Mouse (Mus musculus): ENCODE measurements around the gene Fgf6.

The Fgf6 gene

DNA sequence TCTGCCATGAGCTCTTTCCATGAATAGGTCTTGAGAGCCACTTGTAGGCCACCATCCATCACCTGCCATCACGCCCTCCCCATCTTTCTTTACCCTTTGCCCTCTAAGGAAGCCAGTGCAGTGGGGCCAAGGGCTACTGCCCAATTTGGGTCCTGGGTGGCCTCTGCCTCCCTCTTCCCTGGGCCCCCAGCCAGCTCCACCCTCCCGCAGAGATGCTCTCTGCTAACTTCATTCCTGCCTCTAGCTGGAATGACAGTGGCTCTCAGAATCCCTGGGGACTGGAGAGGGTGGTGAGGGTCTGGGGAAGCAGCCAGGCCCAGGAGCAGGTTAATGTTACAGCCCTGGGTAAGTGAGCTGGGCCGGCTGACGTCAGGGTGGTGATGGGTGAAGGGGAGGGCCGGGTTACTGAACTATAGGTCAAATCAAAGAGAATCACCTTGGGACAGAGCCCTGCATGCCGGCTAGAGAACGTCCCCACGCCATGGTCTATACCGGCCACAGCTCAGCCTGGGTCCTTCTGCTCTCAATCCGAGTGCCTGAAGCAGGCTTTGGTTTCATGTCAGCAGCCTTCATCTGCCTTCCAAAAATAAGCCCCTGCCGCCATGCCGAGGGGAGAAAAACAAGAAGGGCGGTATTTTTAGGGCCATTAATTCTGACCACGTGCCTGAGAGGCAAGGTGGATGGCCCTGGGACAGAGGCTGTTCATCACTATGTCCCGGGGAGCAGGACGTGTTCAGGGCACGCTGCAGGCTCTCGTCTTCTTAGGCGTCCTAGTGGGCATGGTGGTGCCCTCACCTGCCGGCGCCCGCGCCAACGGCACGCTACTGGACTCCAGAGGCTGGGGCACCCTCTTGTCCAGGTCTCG, at the start of gene Fgf6:
Gene Fgf6, plus strand, starts transcription at position 681 of the 865 bp plus-strand sequence.
- no peak for DNase-seq (ENCODE audit: inconsistent ontology term)

DNA sequence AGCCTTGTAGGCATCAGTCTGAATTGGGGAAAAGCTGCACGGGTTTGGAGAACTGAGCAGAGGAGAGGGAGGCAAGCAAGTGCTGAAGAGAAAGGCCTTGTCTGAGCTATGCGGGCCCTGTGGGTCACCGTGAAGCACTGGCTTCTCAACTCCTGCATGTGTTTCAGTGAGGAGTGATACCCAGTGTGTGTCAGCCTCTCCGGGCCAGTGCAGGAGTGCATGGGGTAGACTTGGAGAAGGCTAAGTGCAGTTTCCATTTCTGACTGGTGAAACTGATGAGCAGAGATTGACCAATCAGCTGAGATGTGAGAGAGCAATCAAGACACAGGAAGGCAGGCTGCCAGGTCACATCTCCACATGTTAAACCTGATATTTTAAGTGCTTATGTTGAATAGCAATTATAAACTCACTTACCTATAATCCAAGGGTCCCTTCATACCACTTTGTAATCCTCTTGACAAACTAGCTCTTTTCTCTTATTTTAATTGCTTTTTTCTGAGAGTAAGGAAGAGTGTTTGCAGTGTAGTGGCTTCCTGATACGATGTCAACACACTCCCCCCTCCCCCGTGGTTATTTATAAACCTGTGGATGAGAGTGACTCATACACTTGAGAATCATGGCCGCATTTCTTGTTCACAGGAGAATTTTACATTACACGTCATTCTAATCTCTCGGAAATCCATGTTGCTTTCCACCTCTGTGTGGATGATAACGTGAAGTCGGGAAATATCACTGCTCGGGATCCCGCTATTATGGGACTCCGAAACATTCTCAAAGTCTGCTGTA, 49.0 kb upstream of the Fgf6 start:
- DNase-seq (ENCODE audit: inconsistent ontology term), result no peak

DNA sequence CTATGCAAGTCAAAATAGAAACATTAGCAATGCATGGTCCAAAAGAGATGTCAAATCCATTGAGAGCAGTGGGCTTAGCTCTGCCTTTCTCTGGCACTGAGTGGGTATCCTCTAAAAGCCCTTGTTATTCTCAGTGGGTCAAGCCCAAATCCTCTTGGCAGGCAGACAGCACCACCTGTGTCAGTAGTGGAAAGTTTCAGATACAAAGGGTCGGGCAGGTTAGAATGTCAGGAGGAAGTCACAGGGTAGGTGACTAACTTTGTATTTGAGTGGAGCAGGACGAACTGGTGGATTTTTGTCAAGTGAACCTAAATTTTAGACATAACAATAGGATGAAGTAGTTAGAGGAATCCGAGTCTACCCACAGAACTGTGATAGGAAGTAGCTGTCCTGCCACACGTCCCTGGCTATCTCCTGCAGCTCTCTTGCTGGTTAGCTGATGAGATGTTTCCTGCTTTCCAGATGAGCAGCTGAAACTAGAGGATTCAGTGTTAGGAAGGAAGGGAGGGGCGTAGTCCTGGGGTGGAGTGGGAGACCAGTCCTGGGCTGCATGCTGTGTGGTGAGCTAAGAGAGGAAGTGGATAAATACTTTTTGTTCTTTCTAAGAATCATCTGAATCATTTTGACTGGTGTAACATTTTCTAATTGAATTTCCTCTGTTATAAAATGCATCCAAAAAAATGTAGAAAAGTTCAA, 33.7 kb upstream of the Fgf6 start:
- peak; percentile 88 for DNase-seq (ENCODE audit: inconsistent ontology term)

DNA sequence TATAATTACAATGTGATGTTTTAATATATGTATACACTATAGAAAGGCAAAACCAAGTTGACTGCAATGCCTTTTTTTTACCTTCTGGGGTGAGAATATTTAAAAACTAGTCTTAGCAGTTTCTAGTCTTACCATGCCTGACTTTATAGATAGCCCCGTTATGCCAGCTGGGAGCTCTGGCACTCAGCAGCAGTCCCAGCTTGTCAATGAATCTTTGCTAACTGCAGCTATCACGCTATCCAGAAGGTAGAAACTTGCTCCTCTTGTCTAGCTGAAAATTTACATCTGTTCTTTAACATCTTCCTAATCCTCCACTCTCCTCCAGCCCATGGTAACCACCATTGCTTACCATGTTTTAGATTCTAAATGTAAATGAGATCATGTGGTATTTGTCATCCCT, 21.7 kb upstream of the Fgf6 start:
- no peak for DNase-seq (ENCODE audit: inconsistent ontology term)

DNA sequence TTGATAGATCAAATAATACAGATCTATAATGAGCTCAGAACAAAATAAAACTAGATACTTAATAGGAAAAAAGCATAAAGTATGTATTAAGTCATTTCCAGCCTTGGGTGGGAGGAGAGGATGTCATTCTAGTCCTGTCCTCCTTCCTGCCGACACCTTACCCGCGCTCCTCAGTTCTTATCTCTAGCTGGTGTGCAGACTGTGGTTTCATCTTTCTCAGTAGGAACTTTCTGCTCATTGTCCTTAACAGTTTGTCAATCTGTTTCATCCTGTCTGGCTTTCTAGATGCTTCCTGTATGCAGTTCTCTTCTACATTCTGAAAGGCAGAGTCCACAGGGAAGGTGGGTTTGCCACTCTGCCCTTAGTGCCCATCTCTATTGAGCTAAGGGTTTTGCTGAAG, 19.9 kb upstream of the Fgf6 start:
- no peak for DNase-seq (ENCODE audit: inconsistent ontology term)

DNA sequence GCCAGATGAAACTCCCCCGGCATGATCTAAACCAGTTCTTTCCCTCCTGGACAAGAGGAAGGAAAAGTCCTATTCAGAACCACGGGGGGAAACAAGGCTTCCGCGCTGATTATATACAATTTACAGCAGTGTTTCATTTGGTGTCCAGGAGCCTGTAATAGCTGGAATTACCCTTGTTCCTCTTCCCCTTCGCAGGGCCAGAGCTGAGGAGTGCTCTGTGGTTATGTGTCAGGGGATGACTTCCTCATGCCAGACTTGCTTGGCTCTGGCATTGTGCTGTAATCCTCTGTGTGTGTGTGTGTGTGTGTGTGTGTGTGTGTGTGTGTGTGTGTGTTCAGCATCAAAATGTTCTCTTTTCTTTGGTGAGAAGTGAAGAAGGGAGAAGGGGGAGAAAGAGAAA, 19.0 kb upstream of the Fgf6 start:
- DNase-seq (ENCODE audit: inconsistent ontology term), result no peak

DNA sequence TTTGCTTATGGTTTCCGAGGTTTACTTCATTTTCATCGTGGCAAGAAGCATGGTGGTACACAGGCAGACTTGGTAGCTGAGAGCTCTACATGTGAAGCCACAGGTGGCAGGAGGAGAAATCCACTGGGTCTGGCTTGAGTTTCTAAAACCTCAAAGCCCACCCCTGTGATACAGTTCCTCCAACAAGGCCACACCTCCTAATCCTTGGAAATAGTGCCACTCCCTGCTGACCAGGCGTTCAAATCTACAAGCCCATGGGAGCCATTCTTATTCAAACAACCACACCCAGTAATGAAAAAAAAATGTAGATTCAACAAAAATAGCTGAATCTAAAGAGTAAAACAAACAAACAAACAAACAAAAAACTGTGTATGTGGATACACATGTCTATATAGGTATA, 9.7 kb upstream of the Fgf6 start:
- DNase-seq (ENCODE audit: inconsistent ontology term), result no peak

DNA sequence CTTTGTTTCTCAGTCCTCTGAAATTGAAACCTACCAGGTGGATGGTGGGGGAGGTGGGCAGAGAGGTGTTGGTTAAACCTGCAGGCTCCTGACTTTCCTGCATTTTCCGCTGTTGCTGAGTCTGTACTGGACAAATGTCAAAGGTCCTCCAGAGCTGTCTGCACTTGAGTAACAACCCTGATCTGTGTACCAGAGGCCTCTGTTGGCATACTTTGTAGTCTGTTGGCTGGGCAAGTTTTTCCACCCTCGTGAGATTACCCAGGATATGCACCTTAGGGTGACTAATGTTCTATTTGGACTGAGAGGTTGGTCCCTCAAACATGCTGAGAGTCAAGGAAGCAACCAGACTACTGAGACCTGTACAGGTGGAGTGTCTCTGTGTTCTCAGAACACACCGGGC, 8.8 kb upstream of the Fgf6 start:
- DNase-seq (ENCODE audit: inconsistent ontology term), result no peak

DNA sequence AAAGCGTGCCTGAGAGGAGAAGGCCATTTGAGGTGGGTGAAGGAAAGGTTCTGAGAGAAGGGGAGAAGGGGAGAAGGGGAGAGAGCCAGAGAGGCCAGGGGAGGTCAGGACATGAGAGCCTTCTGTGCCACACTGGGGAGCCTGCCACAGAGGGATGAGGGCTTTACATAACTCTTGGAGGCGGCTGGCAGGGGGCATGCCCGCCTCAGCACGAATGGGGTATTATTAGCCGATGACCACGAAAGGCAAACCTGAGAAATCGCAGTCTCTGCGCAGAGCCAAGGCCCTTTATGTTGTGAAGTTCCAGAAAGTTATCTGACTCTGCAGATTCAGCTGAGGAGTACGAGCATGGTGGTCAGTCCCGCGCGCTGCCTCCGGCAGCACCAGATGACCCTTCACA, 5.4 kb upstream of the Fgf6 start:
- no peak for DNase-seq (ENCODE audit: inconsistent ontology term)

DNA sequence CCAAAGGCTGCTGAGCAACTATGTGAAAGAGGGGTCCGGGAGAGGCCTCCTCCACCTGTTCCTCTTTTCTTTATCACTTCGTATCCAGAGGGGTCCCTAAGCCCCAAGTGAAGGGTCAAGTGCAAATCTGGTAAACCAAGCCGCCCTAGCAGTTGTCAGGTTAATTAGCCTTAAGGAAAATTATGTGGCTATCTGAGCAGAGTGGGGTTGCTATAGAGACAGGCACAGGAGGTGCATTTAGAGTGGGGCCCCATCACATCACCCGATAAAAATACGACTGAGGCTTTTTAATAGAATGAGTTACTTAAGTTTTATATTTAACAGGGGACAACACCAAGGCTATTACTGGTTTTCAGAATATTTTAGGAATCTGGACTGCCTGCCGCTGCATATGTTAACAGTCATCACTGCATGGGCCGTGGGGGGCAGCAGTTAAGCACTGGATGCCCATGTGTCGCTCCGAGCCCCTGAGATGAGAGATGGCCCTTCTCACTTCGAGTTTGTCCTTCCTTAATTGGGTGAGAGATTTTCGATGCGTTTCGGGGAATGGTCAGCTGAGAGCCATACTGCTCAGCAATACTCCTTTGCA, 3.3 kb upstream of the Fgf6 start:
- no peak for DNase-seq (ENCODE audit: inconsistent ontology term)

DNA sequence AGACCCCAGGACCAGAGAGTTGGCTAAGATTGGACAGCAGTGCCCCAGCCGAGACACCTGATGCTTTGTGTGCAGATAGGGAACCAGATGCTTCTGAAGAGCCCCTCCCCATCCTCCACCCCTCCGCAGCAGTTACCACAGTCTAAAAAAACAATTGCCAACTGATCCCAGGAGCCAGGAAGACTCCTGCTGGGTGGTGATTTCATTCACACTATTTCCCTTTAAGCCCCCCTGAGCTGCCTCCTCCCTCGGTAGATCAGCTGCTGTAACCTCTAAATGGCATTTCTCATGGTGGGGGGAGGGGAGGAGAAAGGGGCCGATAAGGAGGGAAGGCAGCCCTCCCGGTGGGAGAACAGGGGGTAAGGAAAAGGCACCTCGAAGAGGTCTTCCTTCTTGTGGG, 3.9 kb downstream of the Fgf6 start:
- DNase-seq (ENCODE audit: inconsistent ontology term), result no peak

DNA sequence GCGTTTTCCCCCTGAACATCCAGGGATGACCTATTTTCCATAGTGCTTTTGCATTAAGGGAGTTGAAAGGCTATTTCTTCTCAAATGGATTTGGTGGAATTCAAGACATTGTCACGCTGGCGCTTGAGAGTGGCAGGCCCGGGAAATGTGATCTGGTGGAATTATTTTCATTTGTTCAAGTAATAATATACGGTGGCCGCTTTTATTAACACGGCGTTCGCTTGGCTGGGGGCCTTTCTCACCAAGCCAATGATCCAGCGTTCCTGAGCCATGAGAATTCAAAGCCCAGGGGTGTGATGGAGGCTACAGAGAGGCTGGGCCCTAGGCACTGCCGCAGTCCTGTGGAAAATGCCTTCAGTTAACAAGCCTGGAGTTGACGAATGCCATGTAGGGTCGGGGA, 5.0 kb downstream of the Fgf6 start:
- DNase-seq (ENCODE audit: inconsistent ontology term), result no peak

DNA sequence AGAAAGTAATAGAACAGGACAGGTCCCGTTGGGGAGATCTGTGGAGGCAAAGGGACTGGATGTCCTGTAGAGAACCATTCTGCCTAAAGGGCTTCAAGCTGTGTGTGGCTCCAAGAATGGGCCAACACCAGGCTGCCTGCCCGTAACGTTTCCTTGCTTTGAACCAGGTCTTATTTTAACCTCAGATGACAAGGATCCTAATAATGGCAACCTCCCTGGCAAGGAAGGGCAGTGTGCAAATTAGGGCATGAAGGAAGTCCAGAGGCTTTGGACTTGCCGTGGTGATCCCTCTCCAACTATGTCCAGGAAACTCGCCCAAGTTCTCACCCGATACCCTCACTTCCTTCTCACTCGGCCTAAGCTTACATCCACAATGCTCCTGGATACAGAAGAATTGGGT, 9.4 kb downstream of the Fgf6 start:
- DNase-seq (ENCODE audit: inconsistent ontology term), result no peak

DNA sequence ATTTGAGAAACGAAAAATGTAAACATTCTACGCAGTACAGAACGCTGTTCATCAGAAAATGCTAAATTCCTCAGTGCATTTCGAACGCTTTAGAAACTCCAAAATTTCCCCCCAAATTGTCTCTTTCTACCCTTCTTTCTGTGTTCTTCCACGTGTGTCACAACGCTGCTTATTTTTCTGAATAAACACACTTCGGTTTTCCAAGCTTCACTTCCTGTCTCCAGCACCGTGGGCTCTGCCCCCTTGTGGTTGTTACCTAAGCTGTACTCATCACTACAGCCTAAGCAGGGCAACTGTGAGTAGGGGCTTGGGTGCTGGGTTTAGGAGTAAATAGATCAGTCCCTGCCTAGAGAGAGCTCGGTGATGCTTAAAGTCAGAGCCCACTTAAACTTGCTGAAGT, 19.4 kb downstream of the Fgf6 start:
- peak; percentile 39 for DNase-seq (ENCODE audit: inconsistent ontology term)

DNA sequence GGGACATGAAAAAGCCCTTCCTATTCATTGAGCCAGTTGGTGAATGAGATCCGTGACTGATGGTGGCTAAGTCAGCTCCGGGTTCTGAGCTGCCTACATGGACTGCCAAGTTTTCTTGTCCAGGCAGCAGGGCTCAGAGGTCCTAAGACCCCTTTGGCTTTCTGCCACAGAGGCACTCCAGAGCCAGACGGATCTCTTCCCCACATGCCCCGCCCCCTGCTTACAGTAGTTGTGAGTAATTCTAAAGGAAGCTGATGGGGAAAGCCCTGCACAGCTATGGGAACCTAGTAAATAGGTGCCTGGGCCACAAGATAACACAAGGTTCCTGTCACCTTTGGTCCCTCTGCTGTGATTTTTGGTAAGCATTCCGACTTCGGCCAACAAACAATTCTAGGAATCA, 29.5 kb downstream of the Fgf6 start:
- peak; percentile 70 for DNase-seq (ENCODE audit: inconsistent ontology term)

DNA sequence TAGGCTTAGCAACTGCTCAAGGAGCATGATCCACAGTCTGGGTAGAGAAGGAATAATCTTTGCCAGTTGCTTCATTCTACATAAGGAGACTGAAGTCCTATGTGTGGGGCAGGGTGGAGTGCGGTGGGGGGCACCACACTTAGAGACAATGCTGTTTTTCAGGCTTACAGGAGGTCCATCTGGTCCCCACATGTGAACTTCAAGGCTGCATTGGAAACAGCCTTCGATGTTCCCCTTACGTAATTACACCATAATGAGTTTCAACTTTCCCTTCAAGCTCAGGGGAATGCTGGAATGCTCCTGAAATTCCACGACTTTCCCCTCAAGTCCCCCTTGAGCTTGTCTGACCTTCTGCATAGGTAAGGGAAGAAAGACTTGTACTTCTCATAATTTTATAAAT, 35.5 kb downstream of the Fgf6 start:
- DNase-seq (ENCODE audit: inconsistent ontology term), result no peak

DNA sequence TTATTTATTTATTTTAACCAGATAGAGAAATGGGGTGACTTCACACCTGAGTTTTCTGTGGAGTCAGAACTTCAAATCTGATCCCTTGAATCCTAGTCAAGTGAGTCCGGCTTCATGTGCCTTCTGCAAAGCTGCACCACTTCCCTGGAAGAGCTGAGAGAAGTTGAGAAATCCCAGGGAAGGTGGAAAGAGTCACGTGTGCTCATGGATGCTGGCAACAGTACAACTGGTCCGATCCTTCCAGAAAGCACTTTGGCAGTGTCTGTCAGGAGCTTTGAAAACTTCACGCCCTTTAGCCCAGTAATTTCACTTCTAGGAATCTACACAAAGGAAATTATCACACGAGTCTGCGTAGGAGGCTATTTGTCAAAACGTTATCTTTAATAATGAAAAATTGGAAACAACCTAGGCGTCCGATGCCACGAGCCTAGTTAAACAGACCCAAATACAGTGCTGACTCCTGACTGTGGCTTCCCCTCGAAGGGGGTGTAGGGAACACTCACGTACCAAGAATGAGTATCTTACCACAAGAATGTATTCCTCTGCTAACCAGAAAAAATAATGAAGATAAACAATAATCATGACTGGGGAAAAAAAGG, 41.7 kb downstream of the Fgf6 start:
- peak; percentile 86 for DNase-seq (ENCODE audit: inconsistent ontology term)

DNA sequence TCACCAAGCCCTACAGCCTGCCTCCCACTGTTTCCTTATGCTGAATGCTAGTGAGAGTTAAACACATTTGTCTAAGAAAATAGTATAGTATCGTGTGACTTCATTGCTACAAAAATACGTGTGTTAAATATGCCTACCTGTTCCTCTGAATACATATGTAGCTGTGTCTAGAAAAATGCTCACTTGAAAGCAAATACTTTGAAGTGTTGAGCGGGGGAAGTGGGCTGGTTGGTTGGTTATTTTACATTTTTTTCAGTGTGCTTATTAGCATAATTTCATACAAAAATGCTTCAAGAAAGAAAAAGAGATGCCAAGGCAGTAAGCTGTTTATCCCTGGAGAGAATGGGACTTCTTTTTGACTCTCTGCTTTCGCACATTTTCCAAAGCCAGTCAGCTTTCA, 44.6 kb downstream of the Fgf6 start:
- DNase-seq (ENCODE audit: inconsistent ontology term), result no peak

DNA sequence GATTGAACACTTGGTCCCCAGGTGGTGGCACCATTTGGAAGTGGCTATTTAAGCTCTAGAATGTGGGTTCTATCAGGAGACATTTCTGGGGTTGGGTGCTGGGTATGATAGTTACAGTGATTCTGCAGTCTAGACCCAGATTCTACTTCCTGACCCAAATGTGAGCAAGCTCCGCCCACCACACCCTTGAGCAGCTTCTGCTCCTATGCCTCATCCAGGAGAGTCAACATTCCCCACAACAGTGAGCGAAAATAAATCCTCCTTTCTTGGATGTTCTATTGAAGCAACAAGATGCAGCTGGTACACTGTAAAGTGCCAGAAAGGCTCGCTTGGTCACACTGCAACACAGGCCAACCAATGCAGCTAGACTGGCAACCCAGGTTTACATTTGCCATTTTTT, 48.5 kb downstream of the Fgf6 start:
- no peak for DNase-seq (ENCODE audit: inconsistent ontology term)

DNA sequence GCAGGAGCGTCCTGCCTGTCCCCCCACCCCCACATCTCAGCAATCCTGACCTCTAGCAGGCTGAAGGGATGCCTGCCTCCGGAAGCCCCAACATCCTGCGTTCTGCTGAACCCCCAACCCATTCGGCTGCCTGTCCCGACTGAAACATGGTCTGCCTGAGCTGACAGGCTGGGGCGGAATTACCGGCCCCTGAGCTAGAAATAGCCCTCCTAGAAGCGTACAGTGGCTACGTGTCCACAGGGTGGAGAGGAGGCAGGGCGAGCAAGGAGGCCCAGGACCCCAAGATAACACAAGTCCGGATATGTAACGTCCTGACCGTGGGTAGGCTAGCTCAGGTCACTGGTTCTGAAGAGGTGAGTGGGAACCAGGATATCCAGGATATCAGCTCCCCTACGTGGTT, 49.4 kb downstream of the Fgf6 start:
- DNase-seq (ENCODE audit: inconsistent ontology term), result no peak

DNA sequence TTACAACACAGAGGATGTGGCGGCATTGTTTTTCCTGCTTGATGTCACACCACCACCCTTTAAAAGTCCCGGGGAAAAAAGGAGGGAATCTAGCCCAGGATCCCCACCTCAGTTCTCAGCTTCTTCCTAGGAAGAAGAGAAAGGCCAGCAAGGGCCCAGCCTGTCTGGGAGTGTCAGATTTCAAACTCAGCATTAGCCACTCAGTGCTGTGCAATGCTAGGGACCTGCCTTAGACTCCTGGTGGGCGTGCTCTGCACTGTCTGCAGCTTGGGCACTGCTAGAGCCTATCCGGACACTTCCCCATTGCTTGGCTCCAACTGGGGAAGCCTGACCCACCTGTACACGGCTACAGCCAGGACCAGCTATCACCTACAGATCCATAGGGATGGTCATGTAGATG, 57.4 kb downstream of the Fgf6 start, which contains the start of gene Fgf23:
Gene Fgf23, plus strand, starts transcription at position 86 of the 400 bp plus-strand sequence.
- DNase-seq (ENCODE audit: inconsistent ontology term), result no peak
